Mouse (Mus musculus): ENCODE measurements at regions not wholly inside any gene's neighbourhood (a gene's known extent, or its start where the extent isn't known, plus 50 kb on each side); places are given as distances from the start of the nearest gene placed in this dataset.

DNA sequence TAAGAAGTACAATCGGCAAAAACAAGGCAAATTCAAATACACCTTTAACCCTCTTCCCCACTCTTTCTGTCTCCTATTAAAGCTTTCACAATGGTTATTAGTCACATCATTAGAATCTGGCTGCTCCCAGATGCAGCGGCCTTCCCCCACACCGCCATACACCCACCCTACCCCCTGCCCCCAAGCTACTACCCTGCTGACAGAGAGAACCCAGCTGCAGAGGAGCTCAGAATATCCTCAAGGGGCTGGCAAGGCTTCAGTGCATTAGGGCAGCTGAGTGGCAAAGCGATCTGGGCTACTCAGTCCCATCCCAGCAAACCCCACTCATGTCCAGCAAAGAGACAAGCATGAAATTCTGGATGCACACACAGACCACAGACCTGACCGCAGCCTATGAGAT lies 113.6 kb upstream of the Rgma start:
- no peak overlapping the region for H3K4me3 ChIP-seq
- WGBS = 68% methylated on average over 5 of the region's 5 CpGs
- H3K27me3 ChIP-seq = no peaks in the 10 kb centered on the region
- H3K4me2 ChIP-seq = no peak overlapping the region
- no peaks in the 10 kb centered on the region for H3K36me3 ChIP-seq
- H3K4me1 ChIP-seq (replicated peaks) = no peaks in the 10 kb centered on the region
- H3K9ac ChIP-seq = no peak overlapping the region
- H3K27ac ChIP-seq = no peak overlapping the region
- no peaks in the 10 kb centered on the region for H3K9me3 ChIP-seq (replicated peaks)
- ATAC-seq (replicated peaks; ENCODE audit: insufficient number of reproducible peaks, insufficient read depth, low FRiP score, low read depth) = no peak

DNA sequence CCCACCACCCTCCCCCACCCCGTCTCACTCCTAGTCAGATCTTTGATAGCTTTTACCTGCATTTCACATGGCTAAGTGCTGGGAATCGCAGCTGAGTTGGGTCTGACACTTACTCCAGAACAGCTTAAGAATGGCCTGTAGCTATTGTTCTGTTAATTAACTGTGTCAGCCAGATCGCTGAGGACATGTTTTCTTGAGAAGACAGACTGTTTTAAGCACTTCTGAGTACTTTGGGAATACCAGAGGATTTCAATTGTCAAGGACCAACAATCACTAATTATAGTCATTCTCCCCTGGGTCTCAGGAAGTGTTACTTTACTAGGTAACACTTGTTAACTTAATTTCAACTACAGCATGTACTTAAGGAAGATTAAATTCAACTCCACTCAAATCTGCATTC lies 112.8 kb upstream of the Rgma start:
- Histone ChIP-seq H3K36me3 (no peaks in the 10 kb centered on the region), H3K4me2 (no peak overlapping the region), H3K9me3 (replicated peaks) (no peaks in the 10 kb centered on the region), H3K4me3 (no peak overlapping the region), H3K27ac (no peak overlapping the region), H3K9ac (no peak overlapping the region), H3K27me3 (no peaks in the 10 kb centered on the region), H3K4me1 (replicated peaks) (no peaks in the 10 kb centered on the region)
- WGBS = 47% methylated on average over 3 of the region's 3 CpGs
- no peak for ATAC-seq (replicated peaks; ENCODE audit: insufficient number of reproducible peaks, insufficient read depth, low FRiP score, low read depth)

DNA sequence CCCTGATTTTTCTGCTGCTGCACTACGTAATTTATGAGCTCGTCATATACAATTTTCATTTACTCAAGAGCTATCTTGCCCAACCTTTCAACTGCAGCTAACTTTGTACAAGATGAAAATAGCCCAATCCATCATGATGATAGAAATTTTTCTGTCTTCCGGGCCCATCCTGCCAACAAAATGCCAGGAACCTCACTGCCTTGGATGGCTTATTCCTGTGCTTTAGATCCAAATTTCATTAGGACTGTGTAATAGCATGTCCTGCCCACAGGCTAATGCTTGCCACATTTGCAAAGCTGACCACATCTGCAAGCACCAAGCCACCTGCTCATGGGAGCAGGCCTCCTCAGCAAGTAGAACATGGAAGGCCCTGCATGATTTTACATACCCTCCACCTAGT lies 105.7 kb upstream of the Rgma start:
- H3K27me3 ChIP-seq = no peaks in the 10 kb centered on the region
- no peak overlapping the region for H3K4me2 ChIP-seq
- H3K9ac ChIP-seq = no peak overlapping the region
- no peak overlapping the region for H3K4me3 ChIP-seq
- no peaks in the 10 kb centered on the region for H3K9me3 ChIP-seq (replicated peaks)
- no peak for ATAC-seq (replicated peaks; ENCODE audit: insufficient number of reproducible peaks, insufficient read depth, low FRiP score, low read depth)
- WGBS = 86% methylated on average over 3 of the region's 3 CpGs
- H3K36me3 ChIP-seq = no peaks in the 10 kb centered on the region
- H3K27ac ChIP-seq = no peak overlapping the region
- no peaks in the 10 kb centered on the region for H3K4me1 ChIP-seq (replicated peaks)

DNA sequence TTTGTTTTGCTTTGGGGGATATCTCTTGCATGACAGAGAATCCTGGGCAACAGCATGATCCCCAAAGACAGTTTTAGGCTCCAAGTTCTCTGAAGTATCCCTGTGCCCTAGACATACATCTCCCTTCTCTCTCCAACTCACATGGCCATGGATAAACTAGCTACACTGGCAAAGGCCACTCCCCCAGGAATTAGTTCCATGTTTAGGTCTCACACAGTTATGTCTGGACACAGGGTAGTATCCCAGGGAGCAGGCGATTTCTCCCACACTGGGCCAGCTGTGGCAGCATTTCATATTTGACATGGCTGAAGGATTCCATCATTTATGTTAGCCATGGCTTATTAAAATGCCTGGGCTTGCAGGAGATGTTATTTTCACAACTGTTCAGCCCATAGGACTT lies 102.5 kb upstream of the Rgma start:
- H3K4me1 ChIP-seq (replicated peaks) = peaks cover 8% of the 10 kb centered on the region; the same call in 1 of the 2 replicates
- no peak overlapping the region for H3K9ac ChIP-seq
- H3K36me3 ChIP-seq = no peaks in the 10 kb centered on the region
- H3K27ac ChIP-seq = no peak overlapping the region
- H3K9me3 ChIP-seq (replicated peaks) = no peaks in the 10 kb centered on the region
- WGBS = 85% methylated on average over 1 of the region's 1 CpGs
- no peaks in the 10 kb centered on the region for H3K27me3 ChIP-seq
- no peak for ATAC-seq (replicated peaks; ENCODE audit: insufficient number of reproducible peaks, insufficient read depth, low FRiP score, low read depth)
- no peak overlapping the region for H3K4me2 ChIP-seq
- H3K4me3 ChIP-seq = no peak overlapping the region

DNA sequence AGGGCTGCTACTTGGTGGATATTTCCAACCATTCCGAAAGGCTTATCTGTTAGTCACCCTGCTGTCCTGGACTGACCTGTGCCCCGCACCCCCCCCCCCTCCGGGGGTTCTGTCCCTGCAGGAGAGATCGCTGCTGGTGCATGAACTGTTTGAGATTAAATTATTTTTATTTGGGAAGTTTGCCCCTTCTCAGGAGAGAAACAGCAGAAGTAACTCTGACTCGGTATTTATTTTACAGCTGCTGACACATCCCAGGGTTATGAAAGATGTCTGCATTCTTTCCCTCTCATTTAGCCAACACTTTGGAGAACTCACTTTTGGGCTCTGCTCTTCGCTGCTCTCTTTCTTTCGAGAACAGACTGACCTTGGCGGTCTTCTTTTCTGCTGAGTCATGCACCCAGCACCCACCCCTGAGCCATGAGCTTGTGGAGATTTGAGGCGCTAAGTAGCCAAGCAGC lies 99.5 kb upstream of the Rgma start:
- no peaks in the 10 kb centered on the region for H3K27me3 ChIP-seq
- peaks cover 8% of the 10 kb centered on the region; the same call in 1 of the 2 replicates for H3K4me1 ChIP-seq (replicated peaks)
- no peaks in the 10 kb centered on the region for H3K36me3 ChIP-seq
- 53% methylated on average over 9 of the region's 9 CpGs for WGBS
- H3K27ac ChIP-seq = no peak overlapping the region
- no peak overlapping the region for H3K9ac ChIP-seq
- H3K4me3 ChIP-seq = no peak overlapping the region
- ATAC-seq (replicated peaks; ENCODE audit: insufficient number of reproducible peaks, insufficient read depth, low FRiP score, low read depth) = no peak
- H3K9me3 ChIP-seq (replicated peaks) = no peaks in the 10 kb centered on the region
- no peak overlapping the region for H3K4me2 ChIP-seq

DNA sequence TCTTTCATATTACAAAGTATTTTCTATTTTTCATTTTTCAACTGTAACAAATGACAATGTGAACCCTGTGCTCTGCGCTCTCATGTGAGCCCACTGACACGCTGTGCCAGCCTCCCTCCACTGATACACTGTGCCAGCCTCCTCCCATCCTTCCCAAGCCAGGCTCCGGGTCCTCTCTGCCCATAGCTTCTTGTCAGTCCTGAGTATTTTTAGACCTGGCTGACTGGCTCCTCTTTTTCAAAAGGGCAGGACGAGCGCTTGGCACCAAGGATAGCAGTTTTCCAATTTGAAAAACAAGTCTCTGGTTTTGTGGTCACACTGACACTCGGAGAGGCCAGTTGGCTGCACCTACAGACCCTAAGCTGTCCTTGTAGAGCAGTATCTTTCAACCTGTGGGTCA lies 96.7 kb upstream of the Rgma start:
- WGBS = 60% methylated on average over 6 of the region's 6 CpGs

DNA sequence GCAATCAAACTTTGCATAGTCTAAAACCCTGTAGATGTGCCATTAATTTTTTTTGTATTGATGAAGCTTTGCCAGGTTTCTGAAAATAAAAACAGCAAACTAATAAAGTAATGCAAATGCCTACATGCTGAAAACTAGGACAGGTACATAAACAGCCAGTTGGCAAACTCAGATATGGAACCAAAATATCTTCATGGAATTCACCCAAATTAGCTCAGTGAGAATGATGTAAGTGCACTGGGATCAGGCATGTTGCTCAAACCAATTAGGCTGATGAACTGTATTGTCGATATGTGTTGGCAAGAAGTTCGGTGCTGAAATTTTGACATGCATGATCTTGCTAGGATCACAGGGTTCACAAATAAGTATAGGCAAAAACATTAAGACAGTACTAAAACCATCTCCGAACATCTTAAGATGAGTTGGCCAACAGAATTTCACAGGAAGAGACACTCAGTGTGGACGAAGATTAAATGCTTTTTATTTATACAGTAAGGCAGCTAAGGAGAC lies 95.3 kb upstream of the Rgma start:
- H3K4me3 ChIP-seq = no peak overlapping the region
- no peaks in the 10 kb centered on the region for H3K27me3 ChIP-seq
- H3K4me2 ChIP-seq = no peak overlapping the region
- H3K9me3 ChIP-seq (replicated peaks) = no peaks in the 10 kb centered on the region
- ATAC-seq (replicated peaks; ENCODE audit: insufficient number of reproducible peaks, insufficient read depth, low FRiP score, low read depth) = no peak
- no peak overlapping the region for H3K27ac ChIP-seq
- no peaks in the 10 kb centered on the region for H3K36me3 ChIP-seq
- no peak overlapping the region for H3K9ac ChIP-seq
- H3K4me1 ChIP-seq (replicated peaks) = peaks cover 8% of the 10 kb centered on the region; the same call in 1 of the 2 replicates
- 76% methylated on average over 4 of the region's 4 CpGs for WGBS

More for the DNA sequence above, 96.7 kb upstream of the Rgma start:
- Histone ChIP-seq H3K4me2 (no peak overlapping the region), H3K36me3 (no peaks in the 10 kb centered on the region), H3K4me3 (no peak overlapping the region), H3K9ac (no peak overlapping the region), H3K4me1 (replicated peaks) (peaks cover 8% of the 10 kb centered on the region; the same call in 1 of the 2 replicates), H3K27ac (no peak overlapping the region), H3K27me3 (no peaks in the 10 kb centered on the region), H3K9me3 (replicated peaks) (no peaks in the 10 kb centered on the region)
- ATAC-seq (replicated peaks; ENCODE audit: insufficient number of reproducible peaks, insufficient read depth, low FRiP score, low read depth) = no peak

DNA sequence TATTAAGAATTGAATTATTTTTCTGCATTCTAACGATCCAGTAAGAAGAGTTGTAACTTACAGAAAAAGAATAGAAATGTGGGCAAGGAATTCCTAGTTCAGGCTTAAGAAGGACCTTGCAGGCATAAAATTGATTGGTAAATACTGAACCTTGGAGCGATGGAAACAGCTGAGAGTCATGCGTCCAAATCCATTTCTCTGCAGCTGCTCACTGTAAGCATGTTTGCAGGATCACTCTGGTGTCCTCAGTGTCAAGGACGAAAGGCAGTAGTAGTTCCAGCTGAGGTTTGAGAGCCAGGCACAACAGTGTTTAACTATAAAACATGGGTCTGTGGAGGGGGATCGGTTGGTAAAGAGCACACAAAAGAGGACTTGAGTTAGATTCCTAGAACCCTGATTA lies 89.1 kb upstream of the Rgma start:
- H3K9ac ChIP-seq = no peak overlapping the region
- no peaks in the 10 kb centered on the region for H3K36me3 ChIP-seq
- no peak for ATAC-seq (replicated peaks; ENCODE audit: insufficient number of reproducible peaks, insufficient read depth, low FRiP score, low read depth)
- no peaks in the 10 kb centered on the region for H3K9me3 ChIP-seq (replicated peaks)
- H3K4me1 ChIP-seq (replicated peaks) = no peaks in the 10 kb centered on the region
- no peak overlapping the region for H3K4me2 ChIP-seq
- no peak overlapping the region for H3K4me3 ChIP-seq
- no peak overlapping the region for H3K27ac ChIP-seq
- 77% methylated on average over 5 of the region's 5 CpGs for WGBS
- no peaks in the 10 kb centered on the region for H3K27me3 ChIP-seq

DNA sequence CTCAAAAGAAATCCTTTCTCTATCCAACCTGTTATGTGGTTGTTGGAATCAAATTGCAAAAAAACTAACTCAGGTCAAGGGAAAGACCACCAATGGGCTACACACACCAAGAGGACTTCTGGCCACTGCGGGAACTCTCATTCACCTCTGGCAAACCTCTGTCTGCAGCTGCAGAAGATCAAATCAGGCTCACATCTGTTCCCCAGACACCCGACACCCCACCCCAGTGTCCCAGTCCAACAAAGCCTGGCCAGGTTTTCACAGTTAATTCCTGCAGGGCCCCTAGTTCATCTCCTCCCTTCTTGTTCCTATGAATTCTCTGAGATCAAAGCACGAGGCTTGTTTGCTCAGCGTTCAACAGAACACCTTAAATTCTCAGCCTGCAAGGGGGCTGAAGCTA lies 82.0 kb upstream of the Rgma start:
- H3K36me3 ChIP-seq = no peaks in the 10 kb centered on the region
- no peaks in the 10 kb centered on the region for H3K27me3 ChIP-seq
- H3K27ac ChIP-seq = no peak overlapping the region
- no peaks in the 10 kb centered on the region for H3K4me1 ChIP-seq (replicated peaks)
- WGBS = 53% methylated on average over 4 of the region's 4 CpGs
- H3K9ac ChIP-seq = no peak overlapping the region
- H3K4me3 ChIP-seq = no peak overlapping the region
- H3K9me3 ChIP-seq (replicated peaks) = no peaks in the 10 kb centered on the region
- no peak overlapping the region for H3K4me2 ChIP-seq
- ATAC-seq (replicated peaks; ENCODE audit: insufficient number of reproducible peaks, insufficient read depth, low FRiP score, low read depth) = no peak

DNA sequence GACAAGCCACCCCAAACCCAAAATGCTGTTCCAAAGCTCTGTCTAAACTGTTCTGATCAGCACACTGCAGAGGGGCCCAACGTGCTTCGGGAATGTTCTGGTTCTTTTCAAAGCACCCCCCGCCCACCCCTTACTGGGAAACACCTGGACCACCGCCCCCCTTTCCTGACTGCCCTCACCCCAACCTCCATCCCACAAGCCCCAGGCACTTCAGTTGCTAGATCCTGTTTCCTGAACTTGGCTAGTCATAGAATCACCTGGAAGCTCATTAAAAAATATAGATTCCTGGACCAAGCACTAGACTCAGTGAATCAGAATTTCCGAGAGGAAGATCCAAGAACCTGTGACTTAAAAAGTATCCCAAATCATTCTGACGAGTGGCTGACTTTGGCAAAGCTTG lies 80.9 kb upstream of the Rgma start:
- 82% methylated on average over 6 of the region's 6 CpGs for WGBS
- ATAC-seq (replicated peaks; ENCODE audit: insufficient number of reproducible peaks, insufficient read depth, low FRiP score, low read depth) = no peak
- Histone ChIP-seq H3K9me3 (replicated peaks) (no peaks in the 10 kb centered on the region), H3K4me3 (no peak overlapping the region), H3K4me2 (no peak overlapping the region), H3K27ac (no peak overlapping the region), H3K27me3 (no peaks in the 10 kb centered on the region), H3K9ac (no peak overlapping the region), H3K4me1 (replicated peaks) (no peaks in the 10 kb centered on the region), H3K36me3 (no peaks in the 10 kb centered on the region)

DNA sequence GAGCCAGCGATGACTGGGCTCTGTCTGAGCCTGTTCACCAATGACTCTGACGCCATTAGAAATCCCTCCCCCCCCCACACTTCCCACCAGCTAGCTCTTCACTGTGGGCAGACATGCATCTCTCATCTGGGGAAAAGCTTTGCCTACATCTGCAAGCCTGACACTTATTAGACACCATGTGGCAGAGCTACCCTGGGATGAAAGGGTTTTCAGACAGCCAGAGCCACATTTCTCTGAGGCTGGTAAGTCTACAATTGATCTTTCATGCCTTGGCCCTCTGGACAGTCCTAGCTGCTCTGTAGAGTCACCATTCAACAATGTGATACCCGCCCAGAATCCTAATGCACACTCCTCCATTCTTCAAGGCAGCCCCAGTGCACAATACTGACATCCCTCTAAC lies 72.8 kb upstream of the Rgma start:
- ATAC-seq (replicated peaks; ENCODE audit: insufficient number of reproducible peaks, insufficient read depth, low FRiP score, low read depth) = no peak
- Histone ChIP-seq H3K27ac (no peak overlapping the region), H3K27me3 (peaks cover 16% of the 10 kb centered on the region), H3K4me2 (no peak overlapping the region), H3K36me3 (no peaks in the 10 kb centered on the region), H3K9me3 (replicated peaks) (no peaks in the 10 kb centered on the region), H3K4me1 (replicated peaks) (no peaks in the 10 kb centered on the region), H3K4me3 (no peak overlapping the region), H3K9ac (no peak overlapping the region)
- 63% methylated on average over 3 of the region's 3 CpGs for WGBS

DNA sequence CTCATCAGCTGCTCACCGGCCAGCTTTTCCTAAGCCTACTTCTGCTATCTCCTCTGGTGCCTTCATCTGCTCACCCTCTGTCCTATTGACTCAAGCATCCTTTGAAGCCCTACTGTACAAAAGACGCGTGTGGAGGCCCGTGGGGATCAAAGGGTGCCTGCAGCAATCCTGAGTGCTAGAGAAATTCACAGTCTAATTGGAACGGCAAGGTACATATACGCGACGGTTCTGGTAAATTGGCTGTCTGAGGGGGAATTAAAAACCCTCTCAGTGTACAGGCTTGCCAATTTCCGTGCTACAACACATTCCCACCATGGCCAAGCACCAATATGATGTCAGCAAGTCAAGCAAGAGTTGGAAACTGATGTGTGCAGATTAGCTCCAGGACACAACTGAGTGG lies 71.5 kb upstream of the Rgma start:
- H3K27me3 ChIP-seq = peaks cover 26% of the 10 kb centered on the region
- no peaks in the 10 kb centered on the region for H3K9me3 ChIP-seq (replicated peaks)
- H3K36me3 ChIP-seq = no peaks in the 10 kb centered on the region
- no peak overlapping the region for H3K4me3 ChIP-seq
- no peak overlapping the region for H3K4me2 ChIP-seq
- H3K4me1 ChIP-seq (replicated peaks) = no peaks in the 10 kb centered on the region
- no peak overlapping the region for H3K9ac ChIP-seq
- H3K27ac ChIP-seq = no peak overlapping the region
- no peak for ATAC-seq (replicated peaks; ENCODE audit: insufficient number of reproducible peaks, insufficient read depth, low FRiP score, low read depth)
- 63% methylated on average over 9 of the region's 9 CpGs for WGBS

Data from heart, embryonic 15.5 days (tissue).